Mouse (Mus musculus): ENCODE results near the gene Nop53. TPM values are rescaled to one million over a fixed set of nuclear protein-coding genes. Genes with fewer than 3 reads are reported as not detected.

Gene Nop53
- polyA plus RNA-seq, 1 experiment from 2014 or later = 187 TPM

GRCm38 (mm10) chr7:15956143-15956542 lies 10.3 kb upstream of the Nop53 start:
- peak; percentile 67 for DNase-seq
- Histone ChIP-seq H3K27me3 (ENCODE audit: insufficient read depth, low read length) (no peaks in the 10 kb centered on the region), H3K4me2 (peak overlapping the region; percentile 8; the same call in 1 of the 2 replicates), H3K4me1 (ENCODE audit: insufficient read depth) (0 out of 2 replicates have a peak, but pooled peaks cover 2% of the 10 kb centered on the region), H3K36me3 (ENCODE audit: insufficient read depth) (peaks cover 90% of the 10 kb centered on the region), H3K9ac (no peak overlapping the region), H3K4me3 (ENCODE audit: low read depth, low read length) (no peak overlapping the region), H3K9me3 (ENCODE audit: low read depth, low read length) (no peaks in the 10 kb centered on the region), H3K27ac (ENCODE audit: low read depth) (peak overlapping the region; percentile 75)
- TF ChIP-seq CTCF (IDR thresholded peaks at IDR 0.05; ENCODE audit: low read depth) = peak; percentile 39
- ATAC-seq (ENCODE audit: insufficient read depth) = peak; percentile 33; the same call in 1 of the 2 replicates
- WGBS = 42% methylated on average over 5 of the region's 5 CpGs

DNA sequence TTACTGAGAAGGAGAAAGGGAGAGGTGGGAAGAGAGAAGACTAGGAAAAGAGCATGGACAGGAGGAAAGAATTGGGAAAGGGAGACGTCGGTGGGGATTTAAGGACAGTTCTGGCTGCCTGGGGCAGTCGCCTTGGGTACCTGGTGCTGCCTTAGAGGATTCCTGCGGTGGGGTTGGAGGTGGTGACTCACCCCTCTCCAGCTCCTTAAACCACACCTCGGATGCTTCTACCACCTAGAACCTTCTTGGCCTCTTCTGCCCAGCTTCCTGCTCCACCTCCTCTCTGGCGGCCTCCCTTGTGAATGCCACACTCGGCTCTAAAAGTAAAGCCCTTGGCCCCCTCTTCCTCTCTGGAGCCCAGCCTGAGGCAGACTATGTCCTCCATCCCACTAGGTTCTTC lies 9.6 kb upstream of the Nop53 start:
- Histone ChIP-seq H3K4me3 (ENCODE audit: low read depth, low read length) (no peak overlapping the region; the same call in 1 of the 2 replicates), H3K9me3 (ENCODE audit: low read depth, low read length) (no peaks in the 10 kb centered on the region), H3K27me3 (ENCODE audit: insufficient read depth, low read length) (no peaks in the 10 kb centered on the region), H3K4me1 (ENCODE audit: insufficient read depth) (no peaks in the 10 kb centered on the region), H3K9ac (no peak overlapping the region; the same call in 1 of the 2 replicates), H3K27ac (ENCODE audit: low read depth) (peak overlapping the region; percentile 75), H3K36me3 (ENCODE audit: insufficient read depth) (peaks cover 94% of the 10 kb centered on the region), H3K4me2 (peak overlapping the region; percentile 51)
- TF ChIP-seq CTCF (IDR thresholded peaks at IDR 0.05; ENCODE audit: low read depth) = no peak
- ATAC-seq (ENCODE audit: insufficient read depth) (peak; percentile 56; the same call in 1 of the 2 replicates), DNase-seq (peak; percentile 55)
- 14% methylated on average over 7 of the region's 7 CpGs for WGBS

DNA sequence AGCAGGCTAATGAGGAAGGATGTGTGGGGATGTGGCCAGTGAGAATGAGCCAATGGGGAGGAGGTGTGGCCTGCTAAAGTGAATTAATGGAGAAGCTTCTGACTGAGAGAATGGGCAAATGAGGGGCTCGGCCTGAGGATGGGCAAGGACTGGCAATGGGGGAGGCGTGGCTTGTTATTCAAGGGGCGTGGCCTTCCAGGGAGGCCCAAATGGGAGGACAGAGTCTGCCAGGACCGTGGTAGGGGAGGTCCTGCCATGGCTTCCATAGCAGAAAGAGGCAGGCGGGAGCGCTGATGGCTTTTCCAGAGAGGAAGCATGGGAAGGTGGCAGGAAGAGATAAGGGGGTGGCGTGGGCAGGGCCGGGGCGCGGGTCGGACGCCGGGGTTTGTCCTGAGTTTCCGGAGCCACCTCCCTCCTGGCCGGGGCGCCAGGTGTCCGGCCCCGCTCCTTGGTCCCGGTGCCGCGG lies 9.1 kb upstream of the Nop53 start:
- H3K4me3 ChIP-seq (ENCODE audit: low read depth, low read length) = peak overlapping the region; percentile 19; the same call in 1 of the 2 replicates
- no peak overlapping the region; the same call in 1 of the 2 replicates for H3K9ac ChIP-seq
- peaks cover 94% of the 10 kb centered on the region for H3K36me3 ChIP-seq (ENCODE audit: insufficient read depth)
- no peaks in the 10 kb centered on the region for H3K27me3 ChIP-seq (ENCODE audit: insufficient read depth, low read length)
- TF ChIP-seq CTCF (IDR thresholded peaks at IDR 0.05; ENCODE audit: low read depth) = no peak
- peak; percentile 81 for DNase-seq
- peak overlapping the region; percentile 75 for H3K27ac ChIP-seq (ENCODE audit: low read depth)
- no peaks in the 10 kb centered on the region for H3K4me1 ChIP-seq (ENCODE audit: insufficient read depth)
- no peaks in the 10 kb centered on the region for H3K9me3 ChIP-seq (ENCODE audit: low read depth, low read length)
- H3K4me2 ChIP-seq = peak overlapping the region; percentile 51
- peak; percentile 55 for ATAC-seq (ENCODE audit: insufficient read depth)
- whole genome bisulfite sequencing = 10% methylated on average over 21 of the region's 21 CpGs

GRCm38 (mm10) chr7:15954436-15954835 lies 8.6 kb upstream of the Nop53 start:
- ATAC-seq (ENCODE audit: insufficient read depth) = peak; percentile 21
- no peak for TF ChIP-seq CTCF (IDR thresholded peaks at IDR 0.05; ENCODE audit: low read depth)
- Histone ChIP-seq H3K27ac (ENCODE audit: low read depth) (peak overlapping the region; percentile 6; the same call in 1 of the 2 replicates), H3K4me2 (no peak overlapping the region), H3K9me3 (ENCODE audit: low read depth, low read length) (no peaks in the 10 kb centered on the region), H3K36me3 (ENCODE audit: insufficient read depth) (peaks cover 93% of the 10 kb centered on the region), H3K4me1 (ENCODE audit: insufficient read depth) (no peaks in the 10 kb centered on the region), H3K27me3 (ENCODE audit: insufficient read depth, low read length) (no peaks in the 10 kb centered on the region), H3K4me3 (ENCODE audit: low read depth, low read length) (no peak overlapping the region), H3K9ac (no peak overlapping the region)
- WGBS = 84% methylated on average over 7 of the region's 7 CpGs
- DNase-seq = no peak

GRCm38 (mm10) chr7:15953307-15954074 lies 7.6 kb upstream of the Nop53 start:
- DNase-seq = peak; percentile 48
- peaks cover 89% of the 10 kb centered on the region for H3K36me3 ChIP-seq (ENCODE audit: insufficient read depth)
- H3K4me2 ChIP-seq = no peak overlapping the region

GRCm38 (mm10) chr7:15952416-15952815 lies 6.5 kb upstream of the Nop53 start:
- WGBS = 46% methylated on average over 3 of the region's 3 CpGs

More at GRCm38 (mm10) chr7:15953307-15954074, 7.6 kb upstream of the Nop53 start:
- no peaks in the 10 kb centered on the region for H3K9me3 ChIP-seq (ENCODE audit: low read depth, low read length)
- H3K27me3 ChIP-seq (ENCODE audit: insufficient read depth, low read length) = no peaks in the 10 kb centered on the region
- TF ChIP-seq CTCF (IDR thresholded peaks at IDR 0.05; ENCODE audit: low read depth) = peak; percentile 49
- H3K4me3 ChIP-seq (ENCODE audit: low read depth, low read length) = no peak overlapping the region
- no peak overlapping the region for H3K27ac ChIP-seq (ENCODE audit: low read depth)
- no peak overlapping the region for H3K9ac ChIP-seq
- no peaks in the 10 kb centered on the region for H3K4me1 ChIP-seq (ENCODE audit: insufficient read depth)
- 87% methylated on average over 13 of the region's 13 CpGs for WGBS
- ATAC-seq (ENCODE audit: insufficient read depth) = no peak

DNA sequence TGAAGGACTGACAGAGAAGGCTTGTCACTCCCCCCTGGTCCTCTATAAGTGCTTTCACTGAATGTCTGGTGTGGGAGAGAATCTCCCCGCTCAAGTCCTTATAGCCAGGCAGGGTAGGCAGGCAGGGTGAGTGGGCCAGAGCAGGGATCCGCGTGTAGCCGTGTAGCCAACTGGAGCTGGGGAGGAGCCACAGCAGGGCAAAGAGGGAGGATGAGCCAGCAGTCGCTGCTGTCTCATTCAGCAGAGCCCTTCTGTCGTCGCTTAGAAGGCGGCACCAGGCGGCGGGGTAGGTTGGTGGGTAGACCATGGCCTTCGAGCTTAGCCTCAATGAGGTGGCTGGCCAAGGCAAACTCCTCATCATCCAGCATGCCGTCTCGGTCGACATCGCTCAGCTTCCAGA lies 4.1 kb upstream of the Nop53 start:
- TF ChIP-seq CTCF (IDR thresholded peaks at IDR 0.05; ENCODE audit: low read depth) = no peak
- H3K27me3 ChIP-seq (ENCODE audit: insufficient read depth, low read length) = no peaks in the 10 kb centered on the region
- no peak for ATAC-seq (ENCODE audit: insufficient read depth)
- no peaks in the 10 kb centered on the region for H3K4me1 ChIP-seq (ENCODE audit: insufficient read depth)
- WGBS = 78% methylated on average over 15 of the region's 15 CpGs
- H3K27ac ChIP-seq (ENCODE audit: low read depth) = no peak overlapping the region
- no peak overlapping the region for H3K4me2 ChIP-seq
- no peak overlapping the region for H3K4me3 ChIP-seq (ENCODE audit: low read depth, low read length)
- no peaks in the 10 kb centered on the region for H3K9me3 ChIP-seq (ENCODE audit: low read depth, low read length)
- DNase-seq = no peak
- no peak overlapping the region for H3K9ac ChIP-seq
- H3K36me3 ChIP-seq (ENCODE audit: insufficient read depth) = peaks cover 54% of the 10 kb centered on the region

More at GRCm38 (mm10) chr7:15952416-15952815, 6.5 kb upstream of the Nop53 start:
- no peak overlapping the region for H3K4me3 ChIP-seq (ENCODE audit: low read depth, low read length)
- no peaks in the 10 kb centered on the region for H3K9me3 ChIP-seq (ENCODE audit: low read depth, low read length)
- H3K36me3 ChIP-seq (ENCODE audit: insufficient read depth) = peaks cover 78% of the 10 kb centered on the region
- no peak overlapping the region for H3K4me2 ChIP-seq
- TF ChIP-seq CTCF (IDR thresholded peaks at IDR 0.05; ENCODE audit: low read depth) = no peak
- no peak overlapping the region for H3K27ac ChIP-seq (ENCODE audit: low read depth)
- ATAC-seq (ENCODE audit: insufficient read depth) (no peak), DNase-seq (no peak)
- no peaks in the 10 kb centered on the region for H3K4me1 ChIP-seq (ENCODE audit: insufficient read depth)
- H3K27me3 ChIP-seq (ENCODE audit: insufficient read depth, low read length) = no peaks in the 10 kb centered on the region
- H3K9ac ChIP-seq = no peak overlapping the region

Data from lung, embryonic 14.5 days (tissue).